Mouse (Mus musculus) thymus, adult 18-20 months (tissue): ENCODE results near the gene Tmbim1.

Experiments
- DNase-seq, 2 experiments: peaks; one replicate each; pipeline ENCODE4 v3.0.0; 2022; ENCODE audit warnings: mixed read lengths in 2 of 2

Gene Tmbim1

DNA sequence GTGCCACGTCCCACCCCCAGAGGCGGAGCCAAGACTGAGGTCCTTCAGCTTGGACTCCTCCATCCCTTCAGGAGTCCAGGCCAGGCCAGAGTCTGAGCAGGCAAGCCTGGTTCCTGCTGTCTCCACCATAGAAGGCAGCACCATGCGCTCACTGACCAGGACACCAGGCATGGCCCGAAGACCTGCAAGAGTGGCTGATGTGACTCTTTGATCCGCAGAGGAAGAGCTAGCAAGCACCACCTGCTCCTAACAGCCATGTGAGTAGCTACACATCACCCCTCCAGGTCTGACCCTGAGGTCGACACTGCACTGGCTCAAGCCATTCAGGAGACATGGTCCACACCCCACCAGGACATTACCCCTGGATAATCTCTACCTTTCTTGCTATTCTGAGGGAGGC is 28.4 kb downstream of the Tmbim1 start:
- DNase-seq: no peak

DNA sequence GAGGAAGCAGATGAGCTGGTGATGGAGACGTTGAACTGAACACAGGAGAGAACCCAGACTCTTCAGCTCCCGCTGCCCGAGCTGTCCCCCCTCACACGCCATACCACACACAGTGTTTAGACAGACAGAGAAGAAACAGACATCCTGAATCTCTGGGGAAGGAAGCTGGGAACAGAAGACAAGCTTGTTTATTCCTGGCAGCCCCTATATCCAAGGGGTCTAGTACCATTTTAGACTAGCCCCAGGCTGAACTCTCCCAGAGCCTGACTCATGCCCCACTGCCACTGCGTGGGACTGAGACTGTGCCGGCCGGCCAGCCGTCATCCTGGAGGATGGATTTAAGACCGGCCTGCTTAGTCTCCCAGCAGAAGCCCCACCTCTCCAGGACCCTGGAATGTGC is 30.4 kb downstream of the Tmbim1 start:
- DNase-seq: no peak

DNA sequence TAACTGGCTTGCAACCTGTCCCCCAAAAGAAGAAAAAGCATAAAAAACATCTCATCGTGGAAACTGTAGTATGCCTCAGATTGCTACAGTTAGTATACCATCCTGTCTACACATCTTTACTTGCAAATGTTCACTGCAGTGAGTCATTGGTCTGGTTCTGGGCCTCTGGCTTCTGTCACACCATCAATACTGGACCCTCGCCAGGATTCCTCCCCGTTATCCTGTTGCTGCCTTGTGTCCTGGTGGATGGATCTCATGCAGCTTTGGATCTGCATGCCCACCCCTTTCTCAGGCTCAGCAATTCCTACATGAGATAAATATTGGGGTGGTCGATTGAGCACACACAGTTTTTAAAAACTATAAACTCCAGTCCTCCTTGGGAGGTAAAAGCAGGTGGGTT is 33.8 kb downstream of the Tmbim1 start:
- DNase-seq: no peak

DNA sequence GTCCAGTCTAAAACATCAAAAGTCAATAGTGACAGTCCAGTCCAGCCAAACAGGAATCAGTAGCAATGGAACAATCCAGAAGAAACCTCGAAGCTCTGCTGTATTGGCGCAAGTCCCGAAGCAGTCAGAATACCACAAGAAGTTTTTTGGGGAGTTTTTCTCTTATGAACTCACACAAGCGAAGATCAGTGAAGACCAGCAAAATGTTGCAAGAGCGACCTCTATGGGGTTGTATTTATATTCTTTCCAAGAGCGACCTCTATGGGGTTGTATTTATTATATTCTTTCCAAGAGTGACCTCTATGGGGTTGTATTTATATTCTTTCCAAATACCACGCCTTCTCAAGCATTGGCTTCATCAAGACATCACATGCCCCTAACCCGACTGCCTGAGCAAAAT is 36.7 kb downstream of the Tmbim1 start:
- DNase-seq: no peak

DNA sequence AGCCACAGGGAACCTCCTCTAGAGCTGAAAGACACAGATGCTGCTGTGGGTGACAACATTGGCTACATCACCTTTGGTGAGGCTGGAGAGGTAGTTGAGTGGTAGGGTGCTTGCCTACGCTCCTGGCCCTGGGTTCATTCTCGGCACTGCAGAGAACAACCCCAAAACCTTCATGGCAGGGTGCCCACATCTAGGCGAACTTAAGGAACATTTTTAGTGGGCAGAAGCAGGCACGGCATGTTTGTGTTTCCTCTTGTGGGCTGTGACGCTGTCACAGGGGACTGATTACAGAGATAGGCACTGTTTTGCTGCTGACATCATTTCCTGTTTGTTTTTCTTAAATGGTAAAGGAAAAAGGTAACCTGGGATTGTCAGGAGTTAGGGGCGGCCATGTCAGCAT is 42.9 kb downstream of the Tmbim1 start:
- no peak for DNase-seq

DNA sequence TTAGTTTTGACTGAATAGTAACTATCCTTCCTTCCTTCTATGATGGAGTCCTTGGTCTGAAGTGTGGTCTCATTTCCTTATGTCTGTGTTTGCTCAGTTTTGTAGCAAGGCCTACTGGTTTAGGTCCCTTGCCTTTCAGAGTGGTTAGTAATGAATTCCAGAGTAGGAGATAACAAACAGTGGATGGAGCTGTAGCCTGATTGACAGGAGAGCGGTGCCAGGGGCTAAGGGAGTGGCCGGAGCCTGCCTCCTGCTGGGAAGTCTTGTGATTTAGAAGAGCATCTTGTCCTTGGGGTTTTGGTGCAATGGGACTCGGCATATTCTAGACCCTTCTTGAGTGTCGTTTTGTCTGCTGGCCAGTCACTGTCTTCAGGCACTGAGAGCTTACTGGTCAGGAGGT is 48.6 kb downstream of the Tmbim1 start:
- DNase-seq: no peak

DNA sequence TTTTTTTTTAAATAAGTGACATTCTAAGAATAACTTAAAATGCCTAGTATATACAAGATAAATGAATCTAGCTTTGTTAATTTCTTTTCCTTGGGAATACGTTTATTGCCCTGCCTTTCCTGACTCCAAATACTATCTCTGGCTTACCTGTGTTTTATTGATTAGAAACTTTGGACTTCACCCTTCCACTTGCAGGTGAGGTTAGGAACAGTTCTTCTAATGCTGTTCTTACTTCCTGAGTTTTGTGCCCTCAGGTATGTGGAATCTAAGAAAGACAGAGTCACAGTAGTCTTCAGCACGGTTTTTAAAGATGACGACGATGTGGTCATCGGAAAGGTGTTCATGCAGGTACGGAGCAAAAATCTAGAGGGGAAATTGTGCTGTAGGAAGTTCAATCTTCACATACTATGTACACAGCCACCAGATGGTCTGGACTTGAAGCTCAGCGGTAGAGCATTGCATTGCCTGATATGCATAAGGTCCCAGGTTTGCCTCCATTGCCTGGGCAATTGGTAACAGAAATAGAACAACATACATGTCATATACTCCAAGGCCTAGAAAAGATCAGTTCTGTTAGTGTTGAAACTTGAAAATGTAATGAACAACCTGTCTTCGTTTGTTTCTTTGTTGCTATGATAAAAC is 49.6 kb downstream of the Tmbim1 start:
- no peak for DNase-seq

DNA sequence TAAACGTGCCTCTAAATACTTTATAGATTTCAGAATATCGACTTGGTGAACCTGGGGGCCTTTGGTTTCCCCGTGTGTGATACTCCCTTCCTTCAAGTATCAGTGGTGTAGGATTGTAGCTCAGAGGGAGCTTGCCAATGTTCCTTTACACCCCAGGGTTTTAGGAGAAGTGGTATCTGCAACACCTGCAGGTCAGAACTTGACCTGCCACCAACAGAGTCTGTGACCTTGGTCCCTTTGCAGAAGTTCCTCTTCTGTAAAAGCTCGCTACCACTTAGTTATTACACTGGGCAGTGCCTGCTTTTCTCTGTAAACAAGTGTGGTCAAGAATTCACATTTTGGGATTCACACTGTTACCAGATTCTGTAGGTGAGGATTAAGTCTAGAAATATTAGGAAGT is 55.3 kb downstream of the Tmbim1 start:
- no peak for DNase-seq

DNA sequence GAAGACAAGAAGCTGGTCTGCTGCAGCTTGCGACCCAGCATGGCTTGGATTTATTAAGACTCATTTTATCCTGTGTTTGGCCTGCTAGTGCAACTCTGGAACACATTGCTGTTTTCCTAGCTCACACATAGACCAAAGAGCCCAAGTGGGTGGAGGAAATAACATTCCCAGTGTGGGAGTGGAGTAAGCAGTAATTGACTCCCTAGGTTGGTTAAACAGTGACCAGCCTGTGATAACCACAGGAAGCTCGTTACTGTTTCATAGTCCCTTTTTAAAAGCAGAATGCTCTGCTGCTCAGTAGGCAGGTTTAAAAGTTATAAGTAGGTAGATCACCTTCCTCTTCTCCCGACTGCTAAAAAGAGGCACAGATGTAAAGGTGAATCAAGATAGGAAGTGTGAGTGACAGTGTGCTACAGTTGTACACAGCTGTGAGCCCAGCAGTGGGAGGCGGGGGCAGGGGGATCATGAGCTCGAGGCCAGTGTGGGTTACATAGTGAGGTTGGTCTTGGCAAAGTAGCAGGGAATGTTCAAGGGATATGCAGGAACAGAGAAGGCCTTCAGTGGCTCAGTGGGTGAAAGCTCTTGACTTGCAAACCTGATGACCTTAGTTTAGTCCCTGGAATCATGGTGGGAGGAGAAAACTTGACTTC is 56.0 kb downstream of the Tmbim1 start:
- DNase-seq: no peak

DNA sequence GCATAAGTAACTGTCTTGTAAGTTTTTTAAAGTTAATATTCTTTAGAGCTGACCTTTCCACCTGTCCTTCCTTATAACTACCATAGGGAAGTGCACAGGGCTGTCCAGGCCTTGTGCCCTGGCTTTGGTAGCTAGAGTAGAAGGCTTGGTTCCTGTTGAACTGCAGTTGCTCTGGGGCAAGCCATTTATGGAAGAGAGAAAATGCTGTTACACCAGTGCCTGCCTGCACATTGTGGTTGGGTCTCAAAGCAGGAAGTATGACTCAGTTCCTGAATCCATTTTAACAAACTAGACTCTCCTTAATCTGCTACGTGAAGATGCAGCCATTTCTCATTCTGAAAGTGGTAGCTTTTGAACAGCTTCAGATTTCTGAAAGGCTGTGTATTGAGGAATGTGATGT is 56.6 kb downstream of the Tmbim1 start:
- DNase-seq: peak in 1 of 2 experiments; percentile 54

DNA sequence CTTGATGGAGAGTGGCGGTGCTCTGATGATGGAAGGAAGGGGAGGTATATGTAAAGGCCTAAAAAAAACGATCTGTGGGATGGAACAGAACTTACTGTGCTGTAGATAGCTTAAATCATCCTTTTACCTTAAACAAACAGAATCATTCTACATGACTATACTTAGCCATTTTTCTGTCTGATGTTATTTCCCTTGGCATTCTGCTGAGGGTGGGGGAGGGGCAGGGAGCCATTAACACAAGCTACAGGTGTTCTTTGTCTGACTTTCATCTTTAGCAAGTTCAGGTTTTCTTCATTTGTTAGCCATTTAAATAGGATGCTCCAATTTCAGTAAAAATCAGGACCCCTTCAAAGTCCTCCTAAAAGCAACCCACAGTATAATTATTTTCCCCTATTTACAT is 59.9 kb downstream of the Tmbim1 start:
- no peak for DNase-seq

DNA sequence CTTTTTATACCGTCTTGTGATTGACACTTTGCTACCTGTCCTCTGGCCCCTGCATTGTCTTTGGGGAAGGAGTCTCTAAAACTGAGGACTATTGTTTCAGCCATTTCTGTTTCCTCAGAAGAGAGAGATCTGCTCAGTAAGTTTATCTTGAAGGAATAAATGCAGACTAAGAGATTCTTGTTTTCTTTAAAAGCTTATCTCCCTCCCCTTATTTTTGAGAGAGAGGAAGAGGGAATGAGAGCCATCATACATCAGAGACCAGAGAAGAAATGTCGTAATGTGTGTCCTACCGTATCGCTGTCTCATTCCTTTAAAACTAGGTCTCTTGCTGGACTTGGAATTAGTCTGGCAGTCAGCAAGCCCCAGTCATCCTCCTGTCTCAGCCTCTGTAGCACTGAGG is 64.6 kb downstream of the Tmbim1 start:
- DNase-seq: no peak

DNA sequence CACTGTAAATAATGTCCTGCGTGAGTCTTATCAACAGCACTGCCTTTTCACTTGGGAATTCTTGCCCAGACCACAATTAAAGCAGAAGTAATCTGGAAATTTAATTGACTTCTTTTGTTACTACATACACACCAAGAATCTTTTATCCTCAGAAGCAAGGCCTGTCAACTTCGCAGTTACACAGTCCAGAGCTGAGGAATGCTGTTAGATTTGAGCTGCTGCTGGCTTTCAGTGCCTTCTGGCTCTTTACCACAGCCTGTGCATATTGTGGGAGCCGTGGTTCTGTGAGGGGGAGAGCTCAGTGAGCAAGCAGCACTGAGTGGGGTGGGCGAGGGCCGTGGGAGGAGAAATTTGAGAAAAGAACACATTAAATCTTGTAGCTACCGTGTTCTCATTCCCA is 65.1 kb downstream of the Tmbim1 start:
- no peak for DNase-seq

DNA sequence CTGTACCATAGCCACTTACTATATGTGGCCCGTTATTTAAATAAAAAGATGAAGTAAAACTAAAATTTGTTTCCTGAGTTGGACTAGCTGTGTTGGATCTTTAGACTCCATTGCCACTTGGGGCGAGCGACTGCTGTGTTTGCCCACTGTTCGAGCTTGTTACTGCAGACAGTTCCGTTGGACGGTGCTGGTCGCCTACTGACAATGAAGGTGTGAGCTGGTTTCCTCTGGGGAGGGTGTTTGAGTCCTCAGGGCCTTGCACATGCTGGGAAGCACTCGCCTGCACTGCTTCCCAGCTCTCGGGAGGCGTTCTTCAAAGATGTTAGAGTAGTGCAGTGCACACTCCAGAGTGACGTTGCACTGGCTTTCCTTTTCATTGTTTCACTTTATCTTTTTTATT is 65.8 kb downstream of the Tmbim1 start:
- no peak for DNase-seq

DNA sequence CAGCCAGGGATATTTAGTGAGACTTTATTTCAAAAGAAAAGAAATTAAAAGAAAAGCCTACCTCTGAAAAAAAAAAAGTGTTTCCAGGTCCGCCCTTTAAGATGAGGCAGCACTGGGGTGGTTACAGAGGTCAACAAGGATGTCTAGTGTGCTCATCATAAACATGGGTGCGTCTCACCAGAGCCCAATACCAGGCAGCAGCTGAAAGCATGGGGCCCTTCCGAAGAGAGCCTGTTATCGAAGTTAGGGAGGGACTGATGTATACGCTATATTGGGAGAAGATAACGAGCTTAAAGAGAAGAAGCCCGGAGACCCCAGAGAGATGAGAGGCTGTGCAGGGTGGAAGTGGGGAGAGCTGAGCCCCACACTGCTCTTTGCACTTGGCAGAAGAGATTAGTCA is 66.3 kb downstream of the Tmbim1 start:
- no peak for DNase-seq
